Mouse (Mus musculus) stomach, embryonic 15.5 days (tissue): Measurements from ENCODE around the gene Fth1. TPM values are rescaled to one million over a fixed set of nuclear protein-coding genes. Genes with fewer than 3 reads are reported as not detected.
"Not testable (repeated sequence)": the region's sequence is repeated elsewhere in the genome, so short reads cannot be mapped to it uniquely, and the experiment has no call there.

Source experiments
- ATAC-seq: fragments of 200-750 bp; cut with Nextera tagmentation; 2 replicates; pipeline ENCODE4 v1.8.0; 2017; ENCODE audit warnings: low read depth, moderate number of reproducible peaks, moderate TSS enrichment; ENCODE audit not compliant: insufficient read depth, low FRiP score
- H3K27ac ChIP-seq: fragments of 300-500 bp; sonication (generic); 2 replicates; pipeline ENCODE4 v1.5.1; 2015; ENCODE audit warnings: mild to moderate bottlenecking, inconsistent platforms
- H3K27me3 ChIP-seq: fragments of 300-500 bp; sonication (generic); replicated peaks from 2 replicates; pipeline ENCODE4 v1.6.1; 2015; ENCODE audit warnings: inconsistent platforms
- H3K36me3 ChIP-seq: fragments of 300-500 bp; sonication (generic); 2 replicates; pipeline ENCODE4 v1.6.1; 2015; ENCODE audit warnings: inconsistent platforms
- H3K4me1 ChIP-seq: fragments of 300-500 bp; sonication (generic); 2 replicates; pipeline ENCODE4 v1.6.1; 2015; ENCODE audit warnings: inconsistent platforms
- H3K4me2 ChIP-seq: fragments of 300-500 bp; sonication (generic); 2 replicates; pipeline ENCODE4 v1.6.1; 2015; ENCODE audit warnings: mild to moderate bottlenecking, inconsistent platforms
- H3K4me3 ChIP-seq: fragments of 300-500 bp; sonication (generic); replicated peaks from 2 replicates; pipeline ENCODE4 v1.5.1; 2015; ENCODE audit warnings: inconsistent platforms
- H3K9ac ChIP-seq: fragments of 300-500 bp; sonication (generic); 2 replicates; pipeline ENCODE4 v1.6.1; 2015; ENCODE audit warnings: inconsistent platforms
- H3K9me3 ChIP-seq: fragments of 300-500 bp; sonication (generic); 2 replicates; pipeline ENCODE4 v1.6.1; 2016; ENCODE audit warnings: inconsistent platforms
- WGBS: fragments of 180-500 bp; shearing (Covaris S2); methylation state at CpG from one replicate; pipeline ENCODE4 v1.1.7; 2015; 5-methylcytosine and 5-hydroxymethylcytosine counted together
- polyA plus RNA-seq: library from polyadenylated mRNA; unstranded; fragments of >200 nt; fragmentation: Nextera tagmentation; extraction: Ambion mirVana; gene quantifications from 2 replicates; pipeline ENCODE4 v1.2.1, GENCODE M21; 2015

Gene Fth1
- polyA plus RNA-seq, 1 experiment from 2014 or later = 1,987 TPM

DNA sequence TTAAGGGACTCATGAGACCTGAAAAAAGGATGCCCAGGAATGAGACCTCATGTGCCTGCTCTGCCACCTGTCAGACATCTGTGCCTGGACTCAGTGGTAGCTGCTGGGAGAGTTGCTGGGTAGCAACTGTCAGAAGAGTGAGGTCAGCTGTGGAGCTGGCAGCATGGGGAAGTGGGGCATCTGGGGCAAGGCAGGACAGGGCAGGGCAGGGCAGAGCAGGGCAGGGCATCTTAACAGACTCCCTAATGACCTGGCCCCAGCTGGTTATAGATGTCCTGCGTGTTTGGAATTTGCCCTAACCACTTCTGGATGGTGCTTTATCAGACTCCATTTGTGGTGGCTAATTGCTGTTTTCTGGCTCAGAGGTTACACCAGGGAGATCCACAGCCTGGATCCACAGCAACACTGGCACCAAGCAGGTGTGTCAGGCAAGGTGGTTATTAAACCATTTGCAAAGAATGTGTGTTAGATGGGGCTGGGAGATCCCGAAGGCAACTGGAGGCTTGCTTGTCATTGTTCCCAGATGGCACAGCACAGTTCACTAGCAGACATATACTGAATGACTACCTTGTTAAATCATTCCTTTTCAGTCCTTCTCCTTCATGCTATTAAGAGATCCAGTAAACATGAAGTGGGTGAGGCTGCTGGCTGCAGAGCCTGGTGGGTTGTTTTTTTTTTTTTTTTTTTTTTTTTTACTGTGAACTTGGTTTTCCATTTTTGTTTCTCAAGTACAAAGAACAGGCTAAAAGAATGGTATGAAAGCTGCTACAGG lies 14.1 kb upstream of the Fth1 start:
- no peak overlapping the region for H3K4me3 ChIP-seq
- no peak for ATAC-seq
- WGBS = 29% methylated on average over 2 of the region's 2 CpGs

DNA sequence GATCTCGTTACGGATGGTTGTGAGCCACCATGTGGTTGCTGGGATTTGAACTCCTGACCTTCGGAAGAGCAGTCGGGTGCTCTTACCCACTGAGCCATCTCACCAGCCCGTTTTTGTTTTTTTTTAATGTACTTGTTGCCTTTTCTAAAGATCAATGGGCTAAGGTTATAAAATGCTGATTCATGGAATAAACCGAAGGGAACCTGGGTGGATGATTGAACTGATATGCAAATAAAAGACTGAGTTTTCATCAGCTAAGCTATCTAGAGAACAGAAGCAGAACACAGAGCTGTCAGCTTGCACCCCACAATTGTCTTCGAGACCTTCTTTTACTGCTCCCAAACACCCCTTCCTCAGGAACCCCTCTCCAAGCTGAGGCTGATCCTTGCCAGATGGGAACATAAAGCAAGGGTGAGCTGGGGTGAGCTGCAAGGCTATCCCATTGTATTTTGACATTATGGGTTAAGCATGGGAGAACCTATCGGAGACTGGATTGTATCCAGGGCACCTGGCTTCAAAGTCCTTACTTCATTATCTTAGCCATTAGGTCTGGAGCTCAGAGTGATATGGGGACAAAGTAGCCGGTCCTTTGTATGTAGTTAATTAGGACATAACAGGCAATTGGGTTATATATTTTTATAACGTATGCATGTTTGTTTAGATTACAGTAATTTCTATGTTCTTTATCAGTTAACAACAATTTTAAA lies 12.2 kb upstream of the Fth1 start:
- no peak overlapping the region for H3K9ac ChIP-seq
- no peak overlapping the region for H3K4me3 ChIP-seq
- no peak overlapping the region for H3K27ac ChIP-seq
- no peaks in the 10 kb centered on the region for H3K4me1 ChIP-seq
- no peaks in the 10 kb centered on the region for H3K36me3 ChIP-seq
- no peaks in the 10 kb centered on the region for H3K27me3 ChIP-seq
- no peak overlapping the region for H3K4me2 ChIP-seq
- WGBS = 83% methylated on average over 10 of the region's 10 CpGs
- no peak for ATAC-seq
- no peaks in the 10 kb centered on the region for H3K9me3 ChIP-seq

More for the DNA sequence above, 14.1 kb upstream of the Fth1 start:
- no peak overlapping the region for H3K27ac ChIP-seq
- no peak overlapping the region for H3K9ac ChIP-seq
- no peak overlapping the region for H3K4me2 ChIP-seq
- no peaks in the 10 kb centered on the region for H3K36me3 ChIP-seq
- H3K27me3 ChIP-seq = no peaks in the 10 kb centered on the region
- no peaks in the 10 kb centered on the region for H3K4me1 ChIP-seq
- no peaks in the 10 kb centered on the region for H3K9me3 ChIP-seq

DNA sequence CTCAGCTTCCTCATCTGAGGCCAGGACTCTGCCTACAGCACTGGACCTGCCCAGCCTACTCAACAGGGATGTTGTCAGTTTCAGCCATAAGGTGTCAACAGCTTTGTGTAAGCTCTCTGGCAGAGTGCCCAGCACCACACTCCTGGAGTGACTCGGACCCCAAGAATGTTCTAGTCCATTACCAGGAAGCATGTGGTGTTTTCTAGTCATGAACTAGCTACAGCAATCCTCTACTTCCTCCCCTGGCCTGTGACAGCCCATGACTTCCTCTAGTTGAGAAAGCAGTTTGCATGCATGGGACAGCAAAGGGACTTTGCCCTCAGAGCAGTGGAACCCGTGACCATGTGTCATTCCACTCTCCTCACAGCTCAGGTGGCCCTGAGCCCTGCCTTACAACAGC lies 5.5 kb upstream of the Fth1 start:
- ATAC-seq = peak; percentile 54; the same call in 1 of the 2 replicates
- H3K27ac ChIP-seq = peak overlapping the region; percentile 31; the same call in 1 of the 2 replicates
- H3K4me1 ChIP-seq, H3K27me3 ChIP-seq, H3K9ac ChIP-seq, H3K9me3 ChIP-seq, H3K4me2 ChIP-seq, H3K4me3 ChIP-seq, H3K36me3 ChIP-seq: not testable (repeated sequence)
- 42% methylated on average over 2 of the region's 2 CpGs for WGBS

DNA sequence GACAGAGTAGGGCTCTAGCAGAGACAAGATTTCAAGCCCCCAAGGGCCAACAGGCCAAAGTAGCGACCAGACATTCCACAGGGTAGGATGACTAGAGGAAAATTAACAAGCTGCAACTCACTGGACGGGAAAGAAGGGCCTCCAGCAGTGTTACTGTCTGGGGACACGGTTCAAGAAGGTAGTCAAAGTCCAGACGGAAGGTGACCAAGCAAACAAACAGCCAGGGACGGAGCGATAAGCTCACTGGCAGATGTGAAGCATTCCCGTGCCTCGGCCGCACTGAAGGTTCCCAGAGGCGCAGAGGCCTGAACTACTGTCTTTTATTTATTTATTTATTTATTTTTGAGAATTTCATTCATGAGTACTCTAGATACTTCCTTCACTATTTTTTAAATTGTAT lies 3.3 kb upstream of the Fth1 start:
- ATAC-seq = 0 out of 2 replicates have a peak, but pooled peaks have one; percentile 44
- no peak overlapping the region for H3K27ac ChIP-seq
- H3K36me3 ChIP-seq = no peaks in the 10 kb centered on the region
- H3K27me3 ChIP-seq = no peaks in the 10 kb centered on the region
- WGBS = 73% methylated on average over 10 of the region's 10 CpGs
- no peak overlapping the region for H3K4me2 ChIP-seq
- H3K4me1 ChIP-seq = peaks cover 14% of the 10 kb centered on the region; the same call in 1 of the 2 replicates
- H3K4me3 ChIP-seq = no peak overlapping the region
- no peaks in the 10 kb centered on the region for H3K9me3 ChIP-seq
- H3K9ac ChIP-seq = no peak overlapping the region

DNA sequence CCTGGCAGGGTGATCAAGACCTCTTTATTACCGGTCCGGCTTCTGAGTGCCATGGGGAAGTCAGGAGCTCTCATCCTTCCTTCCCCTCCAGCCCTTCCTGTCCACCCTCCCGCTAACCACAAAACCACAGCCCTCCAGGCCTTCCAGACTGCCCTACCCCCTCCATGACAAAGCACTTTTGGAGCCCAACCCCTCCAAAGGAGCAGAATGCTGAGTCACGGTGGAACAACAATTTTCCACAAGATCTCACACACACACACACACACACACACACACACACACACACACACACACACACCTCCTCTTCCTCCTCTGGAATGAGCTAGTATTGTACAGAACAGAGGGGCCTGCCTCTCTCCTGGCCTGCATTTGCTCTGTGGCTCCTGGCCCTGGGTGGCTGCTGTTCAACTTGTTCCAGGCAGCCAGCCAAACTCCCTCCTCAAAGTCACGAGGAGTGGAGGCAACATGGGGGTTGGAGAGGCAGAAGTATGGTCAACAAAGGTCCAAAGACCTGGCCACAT lies 1.9 kb upstream of the Fth1 start:
- 45% methylated on average over 5 of the region's 5 CpGs for WGBS
- no peak overlapping the region for H3K9ac ChIP-seq
- peak overlapping the region; percentile 35; the same call in 1 of the 2 replicates for H3K27ac ChIP-seq
- ATAC-seq = no peak
- no peak overlapping the region for H3K4me3 ChIP-seq
- no peaks in the 10 kb centered on the region for H3K36me3 ChIP-seq
- no peaks in the 10 kb centered on the region for H3K9me3 ChIP-seq
- no peaks in the 10 kb centered on the region for H3K27me3 ChIP-seq
- no peak overlapping the region for H3K4me2 ChIP-seq
- H3K4me1 ChIP-seq = peaks cover 14% of the 10 kb centered on the region; the same call in 1 of the 2 replicates

DNA sequence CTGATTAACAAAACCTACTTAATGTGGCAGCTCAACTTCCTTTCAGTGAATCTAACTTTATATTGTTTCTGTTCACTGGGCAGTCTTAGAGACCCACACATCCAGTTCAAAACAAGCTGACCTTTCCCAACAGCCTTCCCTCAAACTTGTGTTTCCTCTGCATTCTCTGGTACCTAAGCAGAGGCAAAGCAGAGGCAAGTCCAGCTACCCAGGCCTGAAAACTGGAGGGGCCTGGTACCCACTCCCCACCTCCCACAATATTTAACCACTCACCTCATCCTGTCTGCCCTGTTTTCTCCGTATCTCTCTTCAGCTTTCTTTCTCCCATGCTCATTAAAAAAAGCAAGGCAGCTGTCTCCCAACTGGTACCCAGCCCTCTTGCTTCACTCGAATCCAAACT lies 1.2 kb upstream of the Fth1 start:
- WGBS = 74% methylated on average over 2 of the region's 2 CpGs
- no peak for ATAC-seq

DNA sequence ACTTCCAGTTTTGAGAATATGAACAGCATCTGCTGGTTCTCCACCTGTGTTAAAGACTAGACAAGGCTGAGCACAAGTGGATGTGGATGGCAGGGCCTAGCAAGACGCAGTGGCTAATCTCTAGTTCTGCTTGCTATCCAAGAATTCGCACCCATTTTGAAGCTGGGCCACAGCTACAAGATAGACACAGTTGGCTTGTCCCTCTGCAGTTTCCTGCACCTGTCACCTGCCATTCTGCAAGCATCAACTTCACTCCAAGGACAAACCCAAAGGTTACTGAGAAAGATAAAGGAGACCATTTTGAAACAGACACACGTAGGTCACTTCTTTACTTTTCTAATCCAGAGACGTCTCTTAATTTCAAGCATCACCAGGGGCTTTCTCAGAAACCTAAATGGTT lies 1.2 kb downstream of the Fth1 start:
- Histone ChIP-seq H3K9me3 (no peaks in the 10 kb centered on the region), H3K4me1 (peaks cover 23% of the 10 kb centered on the region; the same call in 1 of the 2 replicates), H3K9ac (peak overlapping the region; percentile 29; the same call in 1 of the 2 replicates), H3K4me2 (peak overlapping the region; percentile 81), H3K36me3 (peaks cover 24% of the 10 kb centered on the region), H3K4me3 (peak overlapping the region; percentile 97), H3K27ac (peak overlapping the region; percentile 90), H3K27me3 (no peaks in the 10 kb centered on the region)
- ATAC-seq = no peak
- 64% methylated on average over 4 of the region's 4 CpGs for WGBS

More for the DNA sequence above, 1.2 kb upstream of the Fth1 start:
- Histone ChIP-seq H3K4me3 (no peak overlapping the region), H3K4me2 (no peak overlapping the region), H3K4me1 (peaks cover 19% of the 10 kb centered on the region; the same call in 1 of the 2 replicates), H3K9ac (no peak overlapping the region), H3K36me3 (peaks cover 3% of the 10 kb centered on the region; the same call in 1 of the 2 replicates), H3K27ac (no peak overlapping the region), H3K27me3 (no peaks in the 10 kb centered on the region), H3K9me3 (no peaks in the 10 kb centered on the region)

DNA sequence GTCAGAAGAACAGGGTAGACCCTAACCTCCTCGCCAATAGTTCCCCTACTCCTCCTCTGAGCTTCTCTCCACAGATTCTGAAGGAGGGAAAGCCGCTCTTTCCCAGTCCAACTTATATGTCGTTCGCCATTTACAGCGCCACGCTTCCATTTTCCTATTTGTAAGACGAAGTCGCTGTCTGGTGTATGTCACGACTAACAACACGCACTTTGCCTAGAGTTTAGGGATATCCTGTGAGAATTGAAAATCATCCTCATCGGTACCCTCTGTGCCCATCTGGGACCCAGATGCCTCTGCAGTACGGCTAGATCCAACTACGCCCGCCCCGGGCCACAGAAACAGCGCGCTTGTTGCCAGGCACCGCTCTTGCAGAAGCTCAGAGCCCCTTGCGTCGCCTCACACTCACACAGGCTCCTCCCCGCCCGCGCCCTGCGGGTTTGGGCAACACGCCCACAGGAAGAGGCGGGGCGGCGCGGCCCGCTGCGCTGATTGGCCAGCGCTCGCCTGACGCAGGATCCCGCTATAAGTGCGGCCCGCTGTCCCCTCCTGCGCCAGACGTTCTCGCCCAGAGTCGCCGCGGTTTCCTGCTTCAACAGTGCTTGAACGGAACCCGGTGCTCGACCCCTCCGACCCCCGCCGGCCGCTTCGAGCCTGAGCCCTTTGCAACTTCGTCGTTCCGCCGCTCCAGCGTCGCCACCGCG lies 1.9 kb downstream of the Fth1 start:
- peaks cover 24% of the 10 kb centered on the region for H3K36me3 ChIP-seq
- H3K27ac ChIP-seq = peak overlapping the region; percentile 98
- H3K4me3 ChIP-seq = peak overlapping the region; percentile 97
- H3K4me1 ChIP-seq = peaks cover 23% of the 10 kb centered on the region; the same call in 1 of the 2 replicates
- peak; percentile 97 for ATAC-seq
- no peaks in the 10 kb centered on the region for H3K27me3 ChIP-seq
- peak overlapping the region; percentile 81 for H3K4me2 ChIP-seq
- under 1% methylated on average over 59 of the region's 59 CpGs for WGBS
- H3K9me3 ChIP-seq = no peaks in the 10 kb centered on the region
- peak overlapping the region; percentile 95 for H3K9ac ChIP-seq

DNA sequence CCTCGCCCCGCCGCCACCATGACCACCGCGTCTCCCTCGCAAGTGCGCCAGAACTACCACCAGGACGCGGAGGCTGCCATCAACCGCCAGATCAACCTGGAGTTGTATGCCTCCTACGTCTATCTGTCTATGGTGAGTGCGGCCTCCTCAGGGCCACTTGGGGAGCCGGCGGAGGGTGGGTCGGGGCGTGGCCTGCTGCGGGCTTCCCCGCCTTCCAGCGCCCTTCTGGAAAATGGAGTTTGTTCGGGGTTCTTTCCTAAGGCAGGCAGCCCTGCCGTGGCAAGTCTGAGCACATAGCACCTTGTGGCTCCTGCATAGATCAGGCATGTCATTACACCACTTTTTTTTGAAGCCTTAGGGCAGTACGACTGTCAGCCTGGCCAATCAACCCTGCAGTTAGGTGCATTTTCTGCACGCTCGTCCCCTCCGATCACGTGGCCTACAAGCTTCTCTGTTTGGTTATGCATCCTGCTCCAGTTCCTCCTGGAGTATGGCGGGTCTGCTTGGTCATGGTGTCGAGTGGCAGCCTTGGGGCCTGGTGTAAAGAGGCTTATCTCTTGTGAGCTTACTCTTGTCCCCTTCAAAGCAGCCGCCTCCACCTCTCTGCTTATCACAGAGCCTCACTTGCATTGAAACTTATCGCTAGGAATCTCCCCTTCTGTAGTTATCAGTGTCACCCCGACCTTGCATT lies 2.6 kb downstream of the Fth1 start:
- WGBS = under 1% methylated on average over 31 of the region's 31 CpGs
- peak overlapping the region; percentile 98 for H3K27ac ChIP-seq
- peak; percentile 79 for ATAC-seq
- H3K9ac ChIP-seq = peak overlapping the region; percentile 95
- no peaks in the 10 kb centered on the region for H3K27me3 ChIP-seq
- H3K4me3 ChIP-seq = peak overlapping the region; percentile 97
- no peaks in the 10 kb centered on the region for H3K9me3 ChIP-seq
- peaks cover 24% of the 10 kb centered on the region for H3K36me3 ChIP-seq
- peak overlapping the region; percentile 63 for H3K4me2 ChIP-seq
- peaks cover 23% of the 10 kb centered on the region; the same call in 1 of the 2 replicates for H3K4me1 ChIP-seq

DNA sequence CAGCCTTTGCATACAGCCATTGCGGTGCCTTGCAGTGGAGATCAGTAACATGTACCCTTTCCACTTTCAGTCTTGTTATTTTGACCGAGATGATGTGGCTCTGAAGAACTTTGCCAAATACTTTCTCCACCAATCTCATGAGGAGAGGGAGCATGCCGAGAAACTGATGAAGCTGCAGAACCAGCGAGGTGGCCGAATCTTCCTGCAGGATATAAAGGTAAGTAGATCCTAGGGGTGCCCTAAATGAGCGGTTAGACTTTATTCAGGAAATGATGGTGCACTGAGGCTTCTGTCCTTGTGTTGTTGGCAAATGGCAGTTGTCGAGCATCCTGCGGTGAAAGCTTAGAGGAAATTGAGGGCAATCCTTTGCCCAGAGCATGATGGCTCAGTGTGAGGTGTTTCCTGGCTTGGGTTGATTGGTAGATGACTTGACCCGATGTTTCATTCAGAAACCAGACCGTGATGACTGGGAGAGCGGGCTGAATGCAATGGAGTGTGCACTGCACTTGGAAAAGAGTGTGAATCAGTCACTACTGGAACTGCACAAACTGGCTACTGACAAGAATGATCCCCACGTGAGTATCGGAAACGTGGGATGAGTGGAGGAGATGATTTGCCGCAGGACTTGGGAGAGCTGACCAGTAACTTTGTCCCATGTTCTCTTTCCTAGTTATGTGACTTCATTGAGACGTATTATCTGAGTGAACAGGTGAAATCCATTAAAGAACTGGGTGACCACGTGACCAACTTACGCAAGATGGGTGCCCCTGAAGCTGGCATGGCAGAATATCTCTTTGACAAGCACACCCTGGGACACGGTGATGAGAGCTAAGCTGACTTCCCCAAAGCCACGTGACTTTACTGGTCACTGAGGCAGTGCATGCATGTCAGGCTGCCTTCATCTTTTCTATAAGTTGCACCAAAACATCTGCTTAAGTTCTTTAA lies 4.0 kb downstream of the Fth1 start:
- Histone ChIP-seq H3K9ac (no peak overlapping the region; the same call in 1 of the 2 replicates), H3K4me1 (peaks cover 15% of the 10 kb centered on the region; the same call in 1 of the 2 replicates), H3K9me3 (no peaks in the 10 kb centered on the region), H3K27ac (no peak overlapping the region), H3K36me3 (peaks cover 24% of the 10 kb centered on the region), H3K4me2 (peak overlapping the region; percentile 63), H3K4me3 (peak overlapping the region; percentile 97), H3K27me3 (no peaks in the 10 kb centered on the region)
- ATAC-seq = no peak
- WGBS = 86% methylated on average over 20 of the region's 20 CpGs
